Mouse (Mus musculus) spleen, adult 12 weeks (tissue): ENCODE measurements around the gene Dcaf6.
"Not testable (repeated sequence)": the region's sequence is repeated elsewhere in the genome, so short reads cannot be mapped to it uniquely, and the experiment has no call there.

Experiments used
- DNase-seq: peaks from one replicate; pipeline ENCODE4 v3.0.0; 2022; ENCODE audit warnings: low spot score

The Dcaf6 gene

GRCm38 (mm10) chr1:165421357-165421915, 38.8 kb downstream of the Dcaf6 start:
- no peak for DNase-seq

- DNase-seq, result peak; percentile 20
Measured at GRCm38 (mm10) chr1:165396401-165396805, 63.9 kb downstream of the Dcaf6 start.

- no peak for DNase-seq
Measured at GRCm38 (mm10) chr1:165395940-165396339, 64.3 kb downstream of the Dcaf6 start.

GRCm38 (mm10) chr1:165394836-165395235, 65.4 kb downstream of the Dcaf6 start:
- DNase-seq, result no peak

GRCm38 (mm10) chr1:165393033-165393432, 67.2 kb downstream of the Dcaf6 start:
- no peak for DNase-seq

DNA sequence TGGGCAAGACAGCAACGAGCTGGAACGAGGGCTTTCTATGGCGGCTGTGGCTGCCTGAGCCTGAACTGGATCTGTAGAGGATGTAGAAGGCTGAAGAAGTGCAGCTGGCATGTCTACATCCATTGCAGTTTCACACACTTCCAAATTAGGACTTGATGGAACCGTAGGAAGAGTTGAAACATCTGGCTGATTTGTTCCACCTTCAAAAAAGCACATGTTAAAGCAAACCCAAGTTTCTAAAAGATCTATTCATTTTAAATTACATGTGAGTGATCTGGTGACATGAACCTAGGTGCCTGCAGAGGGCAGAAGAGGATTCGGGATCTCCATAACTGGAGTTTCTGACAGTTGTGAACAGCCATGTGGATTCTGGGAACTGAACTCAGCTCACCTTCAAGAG, 71.6 kb downstream of the Dcaf6 start:
- no peak for DNase-seq

DNA sequence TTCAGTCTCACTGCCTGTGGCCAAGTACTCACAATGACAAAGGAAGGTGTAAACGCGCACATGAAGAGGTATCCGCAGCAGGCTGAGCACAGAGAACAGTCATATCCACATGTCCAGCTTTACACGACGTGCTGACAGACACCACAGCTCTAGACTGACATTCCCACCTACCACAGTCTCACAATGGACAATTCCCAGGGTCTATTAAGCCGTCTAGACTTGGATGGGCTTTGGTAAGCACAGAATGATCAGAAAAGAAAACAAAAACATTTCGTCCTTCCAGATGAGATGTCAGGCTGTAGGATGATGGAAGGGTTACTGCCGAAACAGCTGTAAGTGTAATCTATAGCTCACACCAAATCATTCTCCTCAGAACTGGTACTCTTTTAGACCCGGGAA, 73.8 kb downstream of the Dcaf6 start:
- DNase-seq, result no peak

DNA sequence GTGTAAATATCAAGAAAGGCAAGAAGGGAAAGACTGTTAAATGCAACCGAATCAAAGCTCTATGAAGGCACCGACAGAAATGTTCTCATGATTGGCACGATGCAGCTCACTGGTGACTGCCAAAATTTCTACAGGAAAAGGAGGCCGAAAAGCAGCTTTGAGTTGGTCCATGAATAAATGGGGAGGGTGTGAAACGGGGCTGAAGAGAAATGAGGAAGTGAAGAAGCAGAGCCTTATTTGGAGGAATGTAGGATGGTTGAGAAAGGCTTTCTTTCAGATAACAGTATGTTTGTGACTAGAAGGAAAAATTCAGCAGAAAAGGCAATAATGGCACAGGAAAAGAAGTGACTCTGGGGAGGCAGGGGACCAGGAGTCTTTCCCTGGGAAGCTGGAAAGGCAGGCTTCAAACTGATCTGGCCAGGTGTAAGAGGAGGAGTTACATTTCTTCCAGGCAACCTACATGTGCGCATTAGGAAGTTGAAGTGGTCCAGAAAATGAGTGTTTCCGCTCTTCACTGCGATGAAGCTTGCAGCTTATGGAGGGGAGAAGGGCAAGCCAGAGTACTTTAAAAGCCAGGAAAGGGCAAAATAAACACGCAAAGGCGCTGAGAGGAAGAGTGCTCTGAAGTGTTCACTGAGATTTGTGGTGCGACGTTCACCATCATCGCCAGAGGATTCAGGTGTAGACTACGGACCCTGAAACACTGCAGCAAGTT, 74.3 kb downstream of the Dcaf6 start:
- DNase-seq, result no peak

GRCm38 (mm10) chr1:165373839-165374238, 86.4 kb downstream of the Dcaf6 start:
- no peak for DNase-seq

DNA sequence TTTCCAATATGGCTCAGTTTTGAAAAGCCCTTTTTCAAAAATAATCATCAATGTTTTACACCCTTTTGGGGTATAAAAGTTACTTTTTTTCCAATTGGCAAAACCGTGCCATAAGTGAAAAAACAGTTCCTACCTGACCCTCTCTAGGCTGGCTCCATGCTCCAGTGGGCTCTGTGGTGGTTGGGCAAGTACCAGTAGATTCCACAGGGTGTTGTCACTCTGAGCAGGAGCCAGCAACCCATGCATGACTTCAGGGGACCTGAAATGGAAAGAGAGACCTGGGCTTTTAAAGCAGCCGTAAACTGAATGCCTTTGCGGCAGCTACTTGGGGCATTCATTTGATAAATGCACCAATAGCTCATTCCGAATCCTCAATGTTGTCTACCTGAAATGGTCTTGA, 89.3 kb downstream of the Dcaf6 start:
- no peak for DNase-seq

DNA sequence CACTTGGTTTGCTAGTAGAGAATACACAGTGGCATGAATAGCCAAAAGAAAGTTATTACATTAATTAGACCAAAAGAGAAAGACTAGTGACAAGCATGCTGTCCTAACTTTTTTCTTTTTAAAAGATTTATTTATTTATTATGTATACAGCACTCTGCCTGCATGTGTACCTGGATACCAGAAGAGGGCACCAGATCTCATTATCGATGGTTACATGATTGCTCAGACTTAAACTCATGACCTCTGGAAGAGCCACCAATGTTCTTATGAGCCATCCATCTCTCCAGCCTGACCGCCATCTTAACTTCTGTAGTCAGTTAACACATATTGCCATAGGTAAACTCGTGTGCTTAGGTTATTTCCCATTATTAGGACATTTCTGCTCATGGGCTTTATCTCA, 95.2 kb downstream of the Dcaf6 start:
- no peak for DNase-seq

DNA sequence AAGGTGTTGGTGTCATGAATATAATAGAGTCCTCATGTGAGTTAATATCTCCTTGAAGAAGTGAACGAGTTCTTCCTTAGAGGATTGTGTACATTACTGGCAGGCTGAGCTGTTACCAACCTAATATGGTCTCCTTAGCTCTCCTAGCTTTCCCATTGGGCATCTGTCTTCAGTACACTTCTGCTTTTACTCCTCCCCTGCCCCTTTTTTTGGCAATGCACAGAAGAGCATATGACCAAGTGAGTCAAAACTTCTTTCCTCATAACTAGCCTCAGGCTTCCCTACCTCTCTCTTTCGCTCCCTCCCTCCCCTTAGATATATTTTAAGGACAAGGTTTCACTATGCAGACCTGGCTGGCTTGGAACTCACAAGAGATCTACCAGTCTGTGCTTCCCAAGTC, 97.0 kb downstream of the Dcaf6 start:
- no peak for DNase-seq

DNA sequence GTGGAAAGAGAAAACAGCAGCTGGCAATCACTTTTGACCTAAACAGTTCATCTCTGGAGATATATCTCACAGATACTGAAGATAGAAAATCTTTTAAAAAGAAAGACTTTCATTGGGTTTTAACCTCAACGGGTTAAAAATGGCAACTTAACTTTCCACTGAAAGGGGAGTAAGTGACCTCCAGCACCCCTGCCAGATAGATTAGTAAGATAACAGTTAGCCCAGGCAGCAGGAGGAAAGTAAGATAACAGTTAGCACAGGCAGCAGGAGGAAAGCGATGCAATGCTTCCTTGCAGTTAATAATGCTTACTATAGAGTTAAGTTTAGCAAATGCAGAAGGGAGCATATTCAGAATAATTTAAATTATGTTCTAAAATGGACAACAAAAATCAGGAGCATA, 103.9 kb downstream of the Dcaf6 start:
- no peak for DNase-seq

DNA sequence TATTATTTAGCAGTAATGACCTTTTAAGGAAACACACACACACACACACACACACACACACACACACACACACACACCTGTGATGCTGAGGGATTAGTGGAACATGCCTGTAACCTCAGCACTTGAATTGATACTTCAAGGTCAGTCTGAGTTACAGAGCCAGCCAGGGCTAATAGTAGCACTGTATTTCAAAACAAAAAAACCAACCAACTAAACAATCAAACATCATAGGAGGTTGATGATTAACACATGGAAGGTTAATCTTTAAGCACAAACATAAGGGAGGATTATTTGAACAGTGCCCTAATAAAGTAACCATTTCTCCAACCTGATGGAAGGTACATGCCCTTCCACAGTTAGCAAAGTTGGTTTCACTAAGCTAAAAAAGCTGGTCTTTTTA, 111.6 kb downstream of the Dcaf6 start:
- DNase-seq, result no peak

- DNase-seq, result no peak
Measured at GRCm38 (mm10) chr1:165344453-165344852, 115.8 kb downstream of the Dcaf6 start.

- DNase-seq, result no peak
Measured at GRCm38 (mm10) chr1:165342126-165342525, 118.1 kb downstream of the Dcaf6 start.

DNA sequence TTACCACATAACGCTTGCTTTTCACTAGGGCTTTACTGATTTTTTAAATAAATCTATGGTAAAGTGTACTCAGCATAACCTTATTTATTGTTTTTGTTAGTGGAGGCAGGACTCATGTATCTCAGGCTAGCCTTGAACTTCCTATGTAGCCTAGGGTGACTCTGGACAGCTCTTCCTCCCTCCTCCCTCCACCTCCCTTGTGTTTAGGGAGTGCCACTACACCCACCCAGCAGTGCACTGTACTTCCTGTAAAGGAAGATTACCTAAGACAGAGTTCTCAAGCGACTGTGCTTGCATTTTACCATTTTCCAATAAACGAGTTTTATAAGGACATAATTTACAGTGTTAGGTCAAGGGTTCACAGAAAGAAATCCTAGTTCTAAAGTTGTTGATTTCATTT, 127.5 kb downstream of the Dcaf6 start:
- DNase-seq, result no peak

DNA sequence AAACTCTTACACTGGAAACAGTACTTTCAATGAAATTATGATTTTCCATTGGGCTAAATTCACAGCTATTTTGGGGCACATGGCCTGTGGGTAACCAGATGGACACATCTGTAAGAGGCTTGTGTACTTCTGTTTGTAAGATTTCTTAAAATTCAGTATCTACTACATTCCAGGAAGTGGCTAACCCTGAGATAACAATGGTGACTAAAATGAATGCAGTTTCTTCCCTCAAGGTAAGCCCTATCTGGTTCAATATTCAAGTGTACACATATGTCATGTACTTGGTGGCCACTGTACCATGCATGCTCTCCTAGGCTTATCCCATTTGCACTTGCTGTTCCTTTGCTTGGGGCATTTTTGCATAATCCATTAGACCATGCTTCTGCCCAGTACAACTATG, 129.4 kb downstream of the Dcaf6 start:
- no peak for DNase-seq

DNA sequence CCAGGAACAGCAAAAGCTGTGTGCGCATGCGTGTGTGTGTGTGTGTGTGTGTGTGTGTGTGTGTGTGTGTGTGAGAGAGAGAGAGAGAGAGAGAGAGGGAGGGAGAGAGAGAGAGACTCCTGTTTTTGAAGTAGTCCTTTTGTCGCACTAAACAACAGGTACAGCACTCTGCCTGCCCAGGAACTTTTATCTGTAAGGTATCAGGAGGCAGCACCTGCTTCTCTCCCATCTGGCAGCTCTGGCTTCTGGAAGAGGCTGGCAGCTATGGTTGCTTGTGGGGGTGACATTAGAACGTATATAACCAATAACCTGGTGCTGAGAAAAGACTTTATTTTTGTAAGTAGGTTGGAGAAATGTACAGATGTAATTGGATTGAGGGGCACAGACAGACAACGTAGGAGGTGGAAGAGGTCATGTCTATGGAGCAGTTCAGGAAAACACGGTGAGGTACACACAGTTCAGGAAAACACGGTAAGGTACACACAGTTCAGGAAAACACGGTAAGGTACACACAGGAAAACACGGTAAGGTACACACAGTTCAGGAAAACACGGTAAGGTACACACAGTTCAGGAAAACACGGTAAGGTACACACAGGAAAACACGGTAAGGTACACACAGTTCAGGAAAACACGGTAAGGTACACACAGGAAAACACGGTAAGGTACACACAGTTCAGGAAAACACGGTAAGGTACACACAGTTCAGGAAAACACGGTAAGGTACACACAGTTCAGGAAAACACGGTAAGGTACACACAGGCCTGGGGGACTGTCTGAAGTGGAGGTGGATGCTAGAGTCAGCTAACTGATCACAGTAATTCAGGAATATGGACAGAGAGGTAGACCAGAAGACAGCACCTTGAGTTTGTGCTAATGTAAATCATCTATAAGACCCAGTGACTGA, 131.6 kb downstream of the Dcaf6 start:
- not testable (repeated sequence) for DNase-seq

DNA sequence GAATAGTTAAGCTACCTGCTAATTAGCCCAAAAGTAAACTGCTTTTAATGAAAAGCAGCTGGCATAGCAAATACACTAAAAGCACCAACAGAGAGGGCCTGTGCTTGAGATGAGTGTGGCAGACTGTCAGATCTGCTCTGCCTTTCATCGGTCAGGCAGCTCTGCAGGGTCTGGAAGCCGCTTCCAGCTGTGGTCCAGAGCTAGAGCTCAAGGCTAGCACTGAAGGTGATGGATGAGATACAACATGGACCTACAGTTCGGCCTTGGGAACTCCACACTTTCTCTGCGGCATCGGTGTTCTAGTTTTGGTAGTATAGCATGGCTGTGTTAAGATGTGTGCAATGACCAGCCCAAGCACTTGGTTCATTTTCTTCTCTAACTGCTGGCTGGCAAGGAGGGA, 132.4 kb downstream of the Dcaf6 start:
- no peak for DNase-seq

GRCm38 (mm10) chr1:165327370-165327769, 132.9 kb downstream of the Dcaf6 start:
- no peak for DNase-seq

DNA sequence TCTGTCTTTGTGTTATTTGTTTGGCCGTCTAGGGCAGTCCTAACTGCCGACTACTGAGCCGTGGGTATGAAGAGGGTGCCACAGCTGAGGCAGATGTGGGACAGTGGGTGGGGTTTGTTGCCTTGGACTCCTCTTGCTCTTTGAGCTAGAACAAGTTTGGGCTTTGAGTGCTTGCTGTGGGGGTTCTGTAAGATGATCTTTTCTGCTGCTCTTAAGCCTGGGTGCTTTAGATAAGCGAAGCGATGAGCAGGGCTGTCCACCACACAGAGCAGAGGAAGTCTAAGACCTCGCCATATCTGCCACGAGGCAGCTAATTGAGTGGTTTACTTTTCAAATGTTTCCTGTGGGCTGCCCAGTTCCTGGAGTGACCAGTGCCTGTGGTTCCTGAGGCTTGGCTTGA, 137.3 kb downstream of the Dcaf6 start:
- DNase-seq, result no peak

GRCm38 (mm10) chr1:165321891-165322290, 138.4 kb downstream of the Dcaf6 start:
- DNase-seq, result no peak
